Mouse (Mus musculus) stomach, postnatal 0 days (tissue): ENCODE results near the gene Rpl23a. TPM values are rescaled to one million over a fixed set of nuclear protein-coding genes. Genes with fewer than 3 reads are reported as not detected.
A peak's percentile ranks its signal among the peaks of the same experiment; 100 is the strongest.

Source experiments
- ATAC-seq: fragments of 200-750 bp; cut with Nextera tagmentation; 2 replicates; pipeline ENCODE4 v1.8.0; 2017; ENCODE audit not compliant: low FRiP score, low TSS enrichment
- DNase-seq: peaks from one replicate; pipeline ENCODE4 v3.0.0-alpha.2; 2016; ENCODE audit warnings: low spot score
- H3K27ac ChIP-seq: fragments of 300-500 bp; sonication (generic); replicated peaks from 2 replicates; pipeline ENCODE4 v1.5.1; 2014; ENCODE audit warnings: mild to moderate bottlenecking, control low read depth
- H3K27me3 ChIP-seq: fragments of 300-500 bp; sonication (generic); 2 replicates; pipeline ENCODE4 v1.6.1; 2014; ENCODE audit warnings: low read length; ENCODE audit not compliant: control insufficient read depth, insufficient read depth
- H3K36me3 ChIP-seq: fragments of 300-500 bp; sonication (generic); 2 replicates; pipeline ENCODE4 v1.6.1; 2014; ENCODE audit warnings: low read length, mixed read lengths; ENCODE audit not compliant: control insufficient read depth, insufficient read depth
- H3K4me1 ChIP-seq: fragments of 300-500 bp; sonication (generic); replicated peaks from 2 replicates; pipeline ENCODE4 v1.6.1; 2014; ENCODE audit warnings: antibody characterized with exemption; ENCODE audit not compliant: control insufficient read depth, insufficient read depth
- H3K4me2 ChIP-seq: fragments of 300-500 bp; sonication (generic); replicated peaks from 2 replicates; pipeline ENCODE4 v1.6.1; 2014; ENCODE audit warnings: low read depth, mild to moderate bottlenecking, control low read depth, moderate library complexity
- H3K4me3 ChIP-seq: fragments of 300-500 bp; sonication (generic); 2 replicates; pipeline ENCODE4 v1.5.1; 2014; ENCODE audit warnings: low read depth, low read length, control low read depth
- H3K9ac ChIP-seq: fragments of 300-500 bp; sonication (generic); 2 replicates; pipeline ENCODE4 v1.6.1; 2014; ENCODE audit warnings: mild to moderate bottlenecking, low read length, control low read depth, mixed read lengths
- H3K9me3 ChIP-seq: fragments of 300-500 bp; sonication (generic); 2 replicates; pipeline ENCODE4 v1.6.1; 2016; ENCODE audit warnings: low read length; ENCODE audit not compliant: control insufficient read depth
- CTCF ChIP-seq: IDR thresholded peaks from 2 replicates; pipeline ENCODE4 v1.5.1; 2016; ENCODE audit warnings: antibody characterized with exemption, low read depth, mild to moderate bottlenecking, moderate library complexity
- EP300 ChIP-seq: optimal IDR thresholded peaks from 2 replicates; pipeline ENCODE3; 2016; ENCODE audit warnings: antibody characterized with exemption
- WGBS: fragments of 180-500 bp; shearing (Covaris S2); extraction: QIAGEN DNeasy Blood & Tissue Kit; methylation state at CpG from one replicate; pipeline ENCODE4 v1.1.7; 2014; 5-methylcytosine and 5-hydroxymethylcytosine counted together
- polyA plus RNA-seq: library from polyadenylated mRNA; unstranded; fragments of >200 nt; fragmentation: Nextera tagmentation; extraction: Ambion mirVana; gene quantifications from 2 replicates; pipeline ENCODE4 v1.2.1, GENCODE M21; 2015

Rpl23a gene
- polyA plus RNA-seq, 1 experiment from 2014 or later: 1,145 TPM

- H3K9ac ChIP-seq: no peak overlapping the region
- H3K9me3 ChIP-seq: no peaks in the 10 kb centered on the region
- no peak for TF ChIP-seq CTCF
- no peak for TF ChIP-seq EP300
- DNase-seq: peak; percentile 14
- whole genome bisulfite sequencing: 80% methylated on average over 18 of the region's 18 CpGs
- peaks cover 8% of the 10 kb centered on the region for H3K4me1 ChIP-seq
- no peaks in the 10 kb centered on the region for H3K27me3 ChIP-seq
- no peak overlapping the region for H3K27ac ChIP-seq
- H3K4me2 ChIP-seq: no peak overlapping the region
- peaks cover 22% of the 10 kb centered on the region for H3K36me3 ChIP-seq
- no peak for ATAC-seq
- H3K4me3 ChIP-seq: no peak overlapping the region
Observed at GRCm38 (mm10) chr11:78160171-78160570, 23.2 kb downstream of the Rpl23a start.

DNA sequence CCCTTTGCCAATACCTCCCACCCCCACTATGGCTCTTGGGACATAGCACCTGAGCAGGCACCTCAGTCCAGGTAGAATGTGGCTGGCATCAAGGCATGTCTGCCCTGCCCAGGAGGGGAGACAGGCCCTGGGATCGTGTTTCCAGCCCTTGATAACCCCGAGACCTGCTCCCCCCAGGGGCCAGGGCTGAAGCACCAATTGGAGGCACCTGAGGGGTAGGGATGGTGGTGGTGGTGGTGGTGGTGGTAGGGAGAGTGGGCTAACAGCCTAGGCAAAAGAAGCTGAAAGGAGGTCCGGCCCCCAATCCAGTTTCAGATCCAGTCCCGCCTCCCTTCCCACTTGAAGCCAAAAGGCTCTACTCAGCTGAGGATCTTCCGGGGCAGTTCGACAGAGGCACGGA lies 23.8 kb downstream of the Rpl23a start:
- DNase-seq (peak; percentile 14), ATAC-seq (no peak)
- Histone ChIP-seq H3K9me3 (no peaks in the 10 kb centered on the region), H3K4me2 (no peak overlapping the region), H3K4me3 (no peak overlapping the region), H3K27me3 (no peaks in the 10 kb centered on the region), H3K4me1 (peaks cover 8% of the 10 kb centered on the region), H3K27ac (no peak overlapping the region), H3K36me3 (peaks cover 27% of the 10 kb centered on the region), H3K9ac (no peak overlapping the region)
- TF ChIP-seq CTCF (no peak), EP300 (no peak)
- 64% methylated on average over 7 of the region's 7 CpGs for WGBS

- Histone ChIP-seq H3K4me2 (no peak overlapping the region), H3K36me3 (peaks cover 28% of the 10 kb centered on the region), H3K9ac (no peak overlapping the region), H3K9me3 (no peaks in the 10 kb centered on the region), H3K27me3 (no peaks in the 10 kb centered on the region), H3K4me3 (no peak overlapping the region), H3K4me1 (peaks cover 8% of the 10 kb centered on the region), H3K27ac (no peak overlapping the region)
- peak; percentile 84 for DNase-seq
- ATAC-seq: peak; percentile 63
- peak; percentile 99 for TF ChIP-seq CTCF
- no peak for TF ChIP-seq EP300
- 13% methylated on average over 2 of the region's 2 CpGs for WGBS
Observed at GRCm38 (mm10) chr11:78159096-78159495, 24.3 kb downstream of the Rpl23a start.

- Histone ChIP-seq H3K36me3 (peaks cover 29% of the 10 kb centered on the region), H3K4me1 (peaks cover 5% of the 10 kb centered on the region; the same call in 1 of the 2 replicates), H3K4me3 (no peak overlapping the region), H3K27ac (no peak overlapping the region), H3K9me3 (no peaks in the 10 kb centered on the region), H3K9ac (no peak overlapping the region), H3K27me3 (no peaks in the 10 kb centered on the region), H3K4me2 (no peak overlapping the region)
- ATAC-seq (no peak), DNase-seq (no peak)
- 66% methylated on average over 6 of the region's 6 CpGs for WGBS
- TF ChIP-seq EP300 (no peak), CTCF (no peak)
Observed at GRCm38 (mm10) chr11:78156156-78156699, 27.2 kb downstream of the Rpl23a start.

- peaks cover 5% of the 10 kb centered on the region; the same call in 1 of the 2 replicates for H3K4me1 ChIP-seq
- TF ChIP-seq CTCF (no peak), EP300 (no peak)
- no peak for DNase-seq
- no peak overlapping the region for H3K27ac ChIP-seq
- WGBS: 78% methylated on average over 5 of the region's 5 CpGs
- no peak for ATAC-seq
- no peak overlapping the region for H3K9ac ChIP-seq
- H3K27me3 ChIP-seq: no peaks in the 10 kb centered on the region
- no peak overlapping the region for H3K4me3 ChIP-seq
- H3K4me2 ChIP-seq: no peak overlapping the region
- H3K36me3 ChIP-seq: peaks cover 25% of the 10 kb centered on the region
- no peaks in the 10 kb centered on the region for H3K9me3 ChIP-seq
Observed at GRCm38 (mm10) chr11:78155674-78156073, 27.7 kb downstream of the Rpl23a start.

- H3K9me3 ChIP-seq: no peaks in the 10 kb centered on the region
- H3K27me3 ChIP-seq: no peaks in the 10 kb centered on the region
- ATAC-seq (peak; percentile 41; the same call in 1 of the 2 replicates), DNase-seq (no peak)
- no peak overlapping the region for H3K4me2 ChIP-seq
- H3K9ac ChIP-seq: 0 out of 2 replicates have a peak overlapping the region, but pooled peaks have one; percentile 13
- H3K4me3 ChIP-seq: no peak overlapping the region
- peak overlapping the region; percentile 75; the same call in 1 of the 2 replicates for H3K27ac ChIP-seq
- no peak for TF ChIP-seq EP300
- TF ChIP-seq CTCF: no peak
- H3K36me3 ChIP-seq: peaks cover 14% of the 10 kb centered on the region
- 80% methylated on average over 13 of the region's 13 CpGs for WGBS
- peaks cover 5% of the 10 kb centered on the region; the same call in 1 of the 2 replicates for H3K4me1 ChIP-seq
Observed at GRCm38 (mm10) chr11:78153778-78154177, 29.6 kb downstream of the Rpl23a start.
